Mouse (Mus musculus): ENCODE results near the gene Glod4. TPM values are rescaled to one million over a fixed set of nuclear protein-coding genes. Genes with fewer than 3 reads are reported as not detected.
A peak's percentile ranks its signal among the peaks of the same experiment; 100 is the strongest.

Gene Glod4
- polyA plus RNA-seq, 1 experiment from 2014 or later: 92.9 TPM

DNA sequence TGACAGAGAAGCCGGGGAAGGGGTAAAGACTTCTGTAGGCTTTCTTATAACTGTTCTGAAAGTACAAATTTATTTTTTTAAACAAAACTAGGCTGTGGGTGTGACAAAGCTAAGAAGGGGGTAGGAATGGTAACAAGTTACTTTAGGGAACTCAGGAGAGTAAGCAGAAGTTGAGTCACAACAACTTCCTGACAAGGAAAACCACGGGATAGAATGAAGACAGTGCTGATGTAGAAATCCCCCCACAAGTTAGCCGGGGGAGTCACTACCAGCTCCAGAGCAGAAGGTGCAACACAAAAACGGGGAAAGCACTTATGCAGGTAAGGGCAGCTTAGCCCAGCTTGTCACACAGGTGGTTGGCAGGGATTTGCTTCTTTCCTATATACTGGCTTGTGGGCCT lies 155.0 kb downstream of the Glod4 start:
- Histone ChIP-seq H3K4me2 (replicated peaks; ENCODE audit: low read depth) (no peak overlapping the region), H3K4me1 (replicated peaks; ENCODE audit: control insufficient read depth, insufficient read depth) (no peaks in the 10 kb centered on the region), H3K27ac (replicated peaks) (no peak overlapping the region), H3K9ac (ENCODE audit: low read length) (no peak overlapping the region), H3K9me3 (ENCODE audit: control insufficient read depth, low read length) (no peaks in the 10 kb centered on the region), H3K27me3 (ENCODE audit: control insufficient read depth, insufficient read depth, low read length) (no peaks in the 10 kb centered on the region), H3K4me3 (ENCODE audit: low read depth, low read length) (no peak overlapping the region), H3K36me3 (ENCODE audit: control insufficient read depth, insufficient read depth, low read length) (peaks cover 8% of the 10 kb centered on the region)
- TF ChIP-seq CTCF (IDR thresholded peaks at IDR 0.05; ENCODE audit: low read depth) (no peak), EP300 (optimal IDR thresholded peaks at IDR 0.05) (no peak)
- ATAC-seq (ENCODE audit: low FRiP score, low TSS enrichment): no peak
- no peak for DNase-seq (ENCODE audit: low spot score)
- 80% methylated on average over 4 of the region's 4 CpGs for WGBS

GRCm38 (mm10) chr11:76085898-76086591 lies 157.5 kb downstream of the Glod4 start:
- no peak for TF ChIP-seq EP300 (optimal IDR thresholded peaks at IDR 0.05)
- TF ChIP-seq CTCF (IDR thresholded peaks at IDR 0.05; ENCODE audit: low read depth): peak; percentile 83
- Histone ChIP-seq H3K36me3 (ENCODE audit: control insufficient read depth, insufficient read depth, low read length) (peaks cover 4% of the 10 kb centered on the region; the same call in 1 of the 2 replicates), H3K27ac (replicated peaks) (no peak overlapping the region), H3K9me3 (ENCODE audit: control insufficient read depth, low read length) (no peaks in the 10 kb centered on the region), H3K4me1 (replicated peaks; ENCODE audit: control insufficient read depth, insufficient read depth) (no peaks in the 10 kb centered on the region), H3K4me2 (replicated peaks; ENCODE audit: low read depth) (no peak overlapping the region), H3K4me3 (ENCODE audit: low read depth, low read length) (no peak overlapping the region), H3K27me3 (ENCODE audit: control insufficient read depth, insufficient read depth, low read length) (no peaks in the 10 kb centered on the region), H3K9ac (ENCODE audit: low read length) (no peak overlapping the region)
- no peak for ATAC-seq (ENCODE audit: low FRiP score, low TSS enrichment)
- peak; percentile 58 for DNase-seq (ENCODE audit: low spot score)
- WGBS: 83% methylated on average over 5 of the region's 5 CpGs

DNA sequence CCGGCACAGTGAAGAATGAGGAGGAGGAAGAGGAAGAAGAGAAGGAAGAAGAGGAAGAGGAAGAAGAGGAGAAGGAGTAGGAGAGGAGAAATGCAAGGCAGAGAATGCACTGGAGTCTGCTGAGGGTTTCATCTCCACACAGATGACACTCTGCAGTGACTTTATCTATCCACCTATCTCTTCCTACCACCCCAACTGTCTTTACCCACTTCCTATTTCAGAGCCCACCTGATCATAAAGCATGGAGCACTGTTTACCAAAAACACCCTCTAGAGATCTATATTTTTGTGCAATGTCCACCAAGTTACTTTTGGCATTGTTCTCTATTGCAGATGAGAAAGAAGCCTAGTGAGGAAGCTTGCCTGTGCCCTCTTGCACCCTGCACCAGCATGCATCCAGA lies 158.6 kb downstream of the Glod4 start:
- H3K9me3 ChIP-seq (ENCODE audit: control insufficient read depth, low read length): no peaks in the 10 kb centered on the region
- H3K4me2 ChIP-seq (replicated peaks; ENCODE audit: low read depth): no peak overlapping the region
- no peaks in the 10 kb centered on the region for H3K4me1 ChIP-seq (replicated peaks; ENCODE audit: control insufficient read depth, insufficient read depth)
- H3K4me3 ChIP-seq (ENCODE audit: low read depth, low read length): no peak overlapping the region
- DNase-seq (ENCODE audit: low spot score) (no peak), ATAC-seq (ENCODE audit: low FRiP score, low TSS enrichment) (no peak)
- peaks cover 3% of the 10 kb centered on the region; the same call in 1 of the 2 replicates for H3K36me3 ChIP-seq (ENCODE audit: control insufficient read depth, insufficient read depth, low read length)
- no peak for TF ChIP-seq EP300 (optimal IDR thresholded peaks at IDR 0.05)
- 86% methylated on average over 1 of the region's 1 CpGs for WGBS
- no peak overlapping the region for H3K27ac ChIP-seq (replicated peaks)
- H3K9ac ChIP-seq (ENCODE audit: low read length): no peak overlapping the region
- H3K27me3 ChIP-seq (ENCODE audit: control insufficient read depth, insufficient read depth, low read length): no peaks in the 10 kb centered on the region

- no peak for ATAC-seq (ENCODE audit: low FRiP score, low TSS enrichment)
- Histone ChIP-seq H3K4me2 (replicated peaks; ENCODE audit: low read depth) (no peak overlapping the region), H3K4me1 (replicated peaks; ENCODE audit: control insufficient read depth, insufficient read depth) (no peaks in the 10 kb centered on the region), H3K9me3 (ENCODE audit: control insufficient read depth, low read length) (no peaks in the 10 kb centered on the region), H3K9ac (ENCODE audit: low read length) (no peak overlapping the region), H3K4me3 (ENCODE audit: low read depth, low read length) (no peak overlapping the region), H3K27ac (replicated peaks) (no peak overlapping the region), H3K27me3 (ENCODE audit: control insufficient read depth, insufficient read depth, low read length) (no peaks in the 10 kb centered on the region), H3K36me3 (ENCODE audit: control insufficient read depth, insufficient read depth, low read length) (peaks cover 3% of the 10 kb centered on the region; the same call in 1 of the 2 replicates)
- 63% methylated on average over 3 of the region's 3 CpGs for WGBS
- TF ChIP-seq CTCF (IDR thresholded peaks at IDR 0.05; ENCODE audit: low read depth) (no peak), EP300 (optimal IDR thresholded peaks at IDR 0.05) (no peak)
- DNase-seq (ENCODE audit: low spot score): no peak
Observed at GRCm38 (mm10) chr11:76083941-76084367, 159.6 kb downstream of the Glod4 start.

DNA sequence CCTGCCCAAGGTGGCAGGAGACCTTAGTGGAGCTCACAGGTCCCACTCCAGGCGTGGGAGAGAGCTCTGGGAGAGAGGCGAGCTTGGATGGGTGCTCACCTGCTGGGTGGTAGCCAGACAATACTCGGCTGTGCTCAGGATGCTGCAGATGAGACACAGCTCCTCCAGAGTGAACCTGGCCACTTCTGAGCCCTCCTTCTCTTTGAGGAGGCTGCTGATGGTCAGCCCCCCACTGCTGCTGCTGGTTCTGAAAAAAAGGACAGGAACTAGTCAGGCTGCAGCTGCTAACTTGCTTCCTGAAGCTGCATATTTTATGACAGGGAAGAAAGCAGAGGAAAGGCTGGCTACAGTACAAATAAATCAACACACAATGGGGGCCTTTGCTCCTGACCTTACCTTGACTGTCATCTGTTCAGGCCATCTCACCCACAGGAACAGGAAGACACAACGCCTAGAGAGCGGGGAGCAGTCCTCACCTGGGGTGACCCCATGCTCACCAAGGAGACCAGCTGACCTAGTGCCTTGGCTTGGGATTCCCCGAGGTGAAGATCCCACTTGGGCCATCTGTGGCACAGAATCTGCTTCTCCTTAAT lies 162.4 kb downstream of the Glod4 start:
- 85% methylated on average over 6 of the region's 6 CpGs for WGBS
- ATAC-seq (ENCODE audit: low FRiP score, low TSS enrichment) (no peak; the same call in 1 of the 2 replicates), DNase-seq (ENCODE audit: low spot score) (no peak)

DNA sequence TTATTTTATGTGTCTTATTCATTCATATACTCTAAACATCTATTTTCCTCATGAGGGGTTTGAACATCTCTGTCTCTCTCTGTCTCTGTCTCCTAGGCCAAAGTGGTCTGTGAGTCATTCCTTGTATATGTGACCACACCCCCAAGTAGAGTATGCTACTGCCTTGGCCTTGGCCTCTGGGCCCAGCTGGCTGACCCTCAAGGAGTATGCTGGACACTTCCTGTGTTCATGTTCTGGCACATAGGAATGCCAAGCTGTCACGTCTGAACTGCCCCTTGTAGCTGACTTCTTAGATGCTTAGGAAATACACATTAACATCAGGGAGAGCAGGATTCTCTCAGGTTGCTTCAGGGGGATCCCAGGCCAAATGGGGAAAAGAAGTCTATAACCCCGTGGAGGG lies 163.2 kb downstream of the Glod4 start:
- 0 out of 2 replicates have a peak, but pooled peaks have one; percentile 45 for ATAC-seq (ENCODE audit: low FRiP score, low TSS enrichment)
- H3K4me2 ChIP-seq (replicated peaks; ENCODE audit: low read depth): no peak overlapping the region

More for the DNA sequence above, 162.4 kb downstream of the Glod4 start:
- Histone ChIP-seq H3K9ac (ENCODE audit: low read length) (no peak overlapping the region), H3K4me3 (ENCODE audit: low read depth, low read length) (no peak overlapping the region), H3K4me1 (replicated peaks; ENCODE audit: control insufficient read depth, insufficient read depth) (no peaks in the 10 kb centered on the region), H3K27ac (replicated peaks) (no peak overlapping the region; the same call in 1 of the 2 replicates), H3K27me3 (ENCODE audit: control insufficient read depth, insufficient read depth, low read length) (no peaks in the 10 kb centered on the region), H3K36me3 (ENCODE audit: control insufficient read depth, insufficient read depth, low read length) (no peaks in the 10 kb centered on the region; the same call in 1 of the 2 replicates), H3K9me3 (ENCODE audit: control insufficient read depth, low read length) (no peaks in the 10 kb centered on the region), H3K4me2 (replicated peaks; ENCODE audit: low read depth) (no peak overlapping the region)
- TF ChIP-seq EP300 (optimal IDR thresholded peaks at IDR 0.05) (no peak), CTCF (IDR thresholded peaks at IDR 0.05; ENCODE audit: low read depth) (no peak)

More for the DNA sequence above, 163.2 kb downstream of the Glod4 start:
- Histone ChIP-seq H3K9me3 (ENCODE audit: control insufficient read depth, low read length) (no peaks in the 10 kb centered on the region), H3K27me3 (ENCODE audit: control insufficient read depth, insufficient read depth, low read length) (no peaks in the 10 kb centered on the region), H3K9ac (ENCODE audit: low read length) (no peak overlapping the region), H3K36me3 (ENCODE audit: control insufficient read depth, insufficient read depth, low read length) (peaks cover 3% of the 10 kb centered on the region; the same call in 1 of the 2 replicates), H3K27ac (replicated peaks) (no peak overlapping the region), H3K4me1 (replicated peaks; ENCODE audit: control insufficient read depth, insufficient read depth) (no peaks in the 10 kb centered on the region), H3K4me3 (ENCODE audit: low read depth, low read length) (no peak overlapping the region)
- 61% methylated on average over 2 of the region's 2 CpGs for WGBS
- TF ChIP-seq EP300 (optimal IDR thresholded peaks at IDR 0.05): no peak
- TF ChIP-seq CTCF (IDR thresholded peaks at IDR 0.05; ENCODE audit: low read depth): no peak
- DNase-seq (ENCODE audit: low spot score): no peak
